Mouse (Mus musculus) neural tube, embryonic 15.5 days (tissue): ENCODE data around the gene Ppa2. TPM values are rescaled to one million over a fixed set of nuclear protein-coding genes. Genes with fewer than 3 reads are reported as not detected.

ENCODE experiments used
- ATAC-seq: fragments of 200-750 bp; cut with Nextera tagmentation; 2 replicates; pipeline ENCODE4 v1.8.0; 2017; ENCODE audit warnings: mild to moderate bottlenecking, moderate TSS enrichment, moderate library complexity; ENCODE audit not compliant: low FRiP score
- H3K27ac ChIP-seq: fragments of 300-500 bp; sonication (generic); replicated peaks from 2 replicates; pipeline ENCODE4 v1.5.1; 2015; ENCODE audit warnings: mild to moderate bottlenecking, inconsistent platforms
- H3K27me3 ChIP-seq: fragments of 300-500 bp; sonication (generic); replicated peaks from 2 replicates; pipeline ENCODE4 v1.6.1; 2015; ENCODE audit warnings: inconsistent platforms
- H3K36me3 ChIP-seq: fragments of 300-500 bp; sonication (generic); 2 replicates; pipeline ENCODE4 v1.6.1; 2015; ENCODE audit warnings: inconsistent platforms
- H3K4me1 ChIP-seq: fragments of 300-500 bp; sonication (generic); 2 replicates; pipeline ENCODE4 v1.6.1; 2015; ENCODE audit warnings: inconsistent platforms
- H3K4me2 ChIP-seq: fragments of 300-500 bp; sonication (generic); 2 replicates; pipeline ENCODE4 v1.6.1; 2015; ENCODE audit warnings: inconsistent platforms, mild to moderate bottlenecking, moderate library complexity
- H3K4me3 ChIP-seq: fragments of 300-500 bp; sonication (generic); replicated peaks from 2 replicates; pipeline ENCODE4 v1.5.1; 2015; ENCODE audit warnings: mild to moderate bottlenecking, inconsistent platforms
- H3K9ac ChIP-seq: fragments of 300-500 bp; sonication (generic); replicated peaks from 2 replicates; pipeline ENCODE4 v1.6.1; 2015; ENCODE audit warnings: mild to moderate bottlenecking, inconsistent platforms
- H3K9me3 ChIP-seq: fragments of 300-500 bp; sonication (generic); replicated peaks from 2 replicates; pipeline ENCODE4 v1.6.1; 2016; ENCODE audit warnings: inconsistent platforms
- WGBS: fragments of 180-500 bp; shearing (Covaris S2); methylation state at CpG from one replicate; pipeline ENCODE4 v1.1.7; 2015; ENCODE audit warnings: mixed read lengths; 5-methylcytosine and 5-hydroxymethylcytosine counted together
- polyA plus RNA-seq: library from polyadenylated mRNA; unstranded; fragments of >200 nt; fragmentation: Nextera tagmentation; extraction: Ambion mirVana; gene quantifications from 2 replicates; pipeline ENCODE4 v1.2.1, GENCODE M21; 2015

Ppa2 gene
- polyA plus RNA-seq, result 79.4 and 93.9 TPM in 2 replicates

DNA sequence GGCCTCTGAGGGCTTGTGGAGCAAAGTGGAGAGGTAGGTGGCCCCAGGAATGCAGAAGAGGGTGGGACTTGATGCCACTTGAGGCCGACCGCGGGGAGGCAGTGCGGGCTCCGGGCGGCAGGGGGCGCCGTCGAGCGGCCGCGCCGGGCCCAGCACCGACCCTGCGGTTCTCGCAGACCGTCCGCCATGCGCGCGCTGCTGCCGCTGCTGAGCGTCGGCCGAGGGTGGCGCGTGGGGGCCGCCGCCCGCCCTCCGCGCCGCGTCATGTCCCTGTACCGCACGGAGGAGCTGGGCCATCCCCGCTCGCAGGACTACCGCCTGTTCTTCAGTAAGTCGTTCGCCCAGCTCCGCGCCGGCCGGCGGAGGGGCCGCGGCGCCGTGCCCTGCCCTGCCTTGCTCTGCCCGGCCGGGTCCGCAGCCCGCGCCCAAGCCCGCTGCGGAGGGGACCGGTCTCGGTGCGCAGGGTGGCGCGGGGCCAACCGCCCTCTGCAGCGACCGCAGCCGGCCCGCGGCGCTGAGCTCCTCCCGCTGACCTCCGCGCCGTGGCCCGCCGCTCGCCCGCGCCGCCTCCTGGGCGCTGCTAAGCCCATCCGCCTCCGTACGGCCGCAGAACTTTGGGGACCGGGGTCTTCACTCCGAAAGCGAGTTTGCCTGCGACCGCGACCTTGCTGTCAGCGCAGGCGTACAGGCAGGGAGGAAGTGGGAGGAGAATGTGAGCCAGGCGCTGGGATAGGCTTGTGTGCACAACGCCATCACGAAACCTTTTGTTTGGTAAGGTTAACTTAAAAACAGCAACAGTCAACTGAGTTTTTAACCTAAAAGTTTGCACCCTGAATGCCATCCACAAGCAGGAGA is at the start of gene Ppa2:
Ppa2 (plus strand) TSS at position 157 of the 855 bp plus-strand sequence.
- Histone ChIP-seq H3K4me3 (peak within 1 kb of the TSS; percentile 63), H3K4me2 (peak within 1 kb of the TSS; percentile 70)
- WGBS, result under 1% methylated on average over 95 of the region's 95 CpGs

DNA sequence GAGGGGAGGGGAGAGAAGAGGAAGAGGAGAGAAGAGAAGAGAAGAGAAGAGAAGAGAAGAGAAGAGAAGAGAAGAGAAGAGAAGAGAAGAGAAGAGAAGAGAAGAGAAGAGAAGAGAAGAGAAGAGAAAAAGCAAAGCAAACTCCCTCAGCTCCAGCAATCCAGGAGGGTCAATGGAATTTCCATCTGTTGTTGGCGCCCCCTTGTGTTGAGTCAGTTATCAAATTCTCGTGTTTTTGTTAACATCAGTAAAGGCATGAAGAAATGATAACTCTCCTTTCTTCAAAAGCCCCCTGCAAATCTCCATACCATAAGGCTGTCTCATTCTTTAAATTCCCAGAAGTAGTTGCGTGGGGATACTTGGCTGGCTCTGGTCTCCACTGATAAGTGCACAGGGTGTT is 38.0 kb upstream of the Ppa2 start:
- Histone ChIP-seq H3K36me3 (no peaks in the 10 kb centered on the region), H3K27ac (no peak overlapping the region), H3K4me3 (no peak overlapping the region), H3K27me3 (no peaks in the 10 kb centered on the region), H3K4me1 (no peaks in the 10 kb centered on the region), H3K9me3 (no peaks in the 10 kb centered on the region), H3K9ac (no peak overlapping the region), H3K4me2 (no peak overlapping the region)
- 18% methylated on average over 3 of the region's 3 CpGs for WGBS
- ATAC-seq, result no peak

More for the DNA sequence above, at the start of gene Ppa2:
- no peaks in the 10 kb centered on the region for H3K36me3 ChIP-seq
- ATAC-seq, result peak; percentile 96
- peaks cover 18% of the 10 kb centered on the region for H3K4me1 ChIP-seq
- H3K27ac ChIP-seq, result peak within 1 kb of the TSS; percentile 98
- H3K9ac ChIP-seq, result peak within 1 kb of the TSS; percentile 91
- H3K27me3 ChIP-seq, result no peaks in the 10 kb centered on the region
- no peaks in the 10 kb centered on the region for H3K9me3 ChIP-seq

- Histone ChIP-seq H3K4me2 (no peak overlapping the region), H3K9me3 (no peaks in the 10 kb centered on the region), H3K4me1 (no peaks in the 10 kb centered on the region), H3K36me3 (no peaks in the 10 kb centered on the region), H3K27me3 (no peaks in the 10 kb centered on the region), H3K4me3 (no peak overlapping the region), H3K9ac (no peak overlapping the region), H3K27ac (no peak overlapping the region)
- ATAC-seq, result no peak
- 76% methylated on average over 5 of the region's 5 CpGs for WGBS
These were observed 25.3 kb upstream of the Ppa2 start for GRCm38 (mm10) chr3:133284587-133284986.

GRCm38 (mm10) chr3:133288795-133289194 is 21.1 kb upstream of the Ppa2 start:
- Histone ChIP-seq H3K36me3 (no peaks in the 10 kb centered on the region), H3K4me3 (no peak overlapping the region), H3K4me1 (no peaks in the 10 kb centered on the region), H3K27me3 (no peaks in the 10 kb centered on the region), H3K9me3 (no peaks in the 10 kb centered on the region), H3K27ac (no peak overlapping the region), H3K4me2 (no peak overlapping the region), H3K9ac (no peak overlapping the region)
- 97% methylated on average over 2 of the region's 2 CpGs for WGBS
- ATAC-seq, result no peak

- H3K27me3 ChIP-seq, result no peaks in the 10 kb centered on the region
- H3K9me3 ChIP-seq, result no peaks in the 10 kb centered on the region
- H3K4me1 ChIP-seq, result no peaks in the 10 kb centered on the region
- no peak for ATAC-seq
- H3K4me2 ChIP-seq, result no peak overlapping the region
- no peaks in the 10 kb centered on the region for H3K36me3 ChIP-seq
- WGBS, result 84% methylated on average over 3 of the region's 3 CpGs
- no peak overlapping the region for H3K4me3 ChIP-seq
- no peak overlapping the region for H3K27ac ChIP-seq
- no peak overlapping the region for H3K9ac ChIP-seq
These were observed 5.6 kb upstream of the Ppa2 start for GRCm38 (mm10) chr3:133304328-133304727.

DNA sequence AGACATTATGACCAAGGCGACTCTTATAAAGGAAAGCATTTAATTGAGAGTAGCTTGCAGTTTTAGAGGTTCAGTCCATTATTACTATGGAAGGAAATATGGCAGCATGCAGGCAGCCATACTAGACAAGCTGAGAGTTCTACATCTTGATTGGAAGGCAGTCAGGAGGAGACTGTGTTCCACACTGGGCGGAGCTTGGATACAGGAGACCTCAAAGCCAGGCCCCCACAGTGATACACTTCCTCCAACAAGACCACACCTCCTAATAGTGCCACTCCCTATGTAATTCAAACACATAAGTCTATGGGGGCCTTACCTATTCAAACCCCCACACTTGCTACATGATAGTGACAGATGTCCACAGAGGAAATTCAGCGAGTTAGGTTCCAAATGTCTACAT is 1.5 kb upstream of the Ppa2 start:
- WGBS, result 98% methylated on average over 3 of the region's 3 CpGs
- Histone ChIP-seq H3K27me3 (no peaks in the 10 kb centered on the region), H3K27ac (no peak overlapping the region), H3K9ac (no peak overlapping the region), H3K4me1 (peaks cover 18% of the 10 kb centered on the region), H3K4me3 (no peak overlapping the region), H3K4me2 (no peak overlapping the region), H3K9me3 (no peaks in the 10 kb centered on the region), H3K36me3 (no peaks in the 10 kb centered on the region)
- no peak for ATAC-seq

- no peak overlapping the region for H3K9ac ChIP-seq
- WGBS, result 92% methylated on average over 7 of the region's 7 CpGs
- no peaks in the 10 kb centered on the region for H3K9me3 ChIP-seq
- ATAC-seq, result no peak
- peak overlapping the region; percentile 63; the same call in 1 of the 2 replicates for H3K4me3 ChIP-seq
- no peaks in the 10 kb centered on the region for H3K36me3 ChIP-seq
- H3K27ac ChIP-seq, result peak overlapping the region; percentile 98
- peaks cover 18% of the 10 kb centered on the region for H3K4me1 ChIP-seq
- H3K4me2 ChIP-seq, result peak overlapping the region; percentile 70
- H3K27me3 ChIP-seq, result no peaks in the 10 kb centered on the region
These were observed 551 bp upstream of the Ppa2 start for GRCm38 (mm10) chr3:133309359-133309758.

DNA sequence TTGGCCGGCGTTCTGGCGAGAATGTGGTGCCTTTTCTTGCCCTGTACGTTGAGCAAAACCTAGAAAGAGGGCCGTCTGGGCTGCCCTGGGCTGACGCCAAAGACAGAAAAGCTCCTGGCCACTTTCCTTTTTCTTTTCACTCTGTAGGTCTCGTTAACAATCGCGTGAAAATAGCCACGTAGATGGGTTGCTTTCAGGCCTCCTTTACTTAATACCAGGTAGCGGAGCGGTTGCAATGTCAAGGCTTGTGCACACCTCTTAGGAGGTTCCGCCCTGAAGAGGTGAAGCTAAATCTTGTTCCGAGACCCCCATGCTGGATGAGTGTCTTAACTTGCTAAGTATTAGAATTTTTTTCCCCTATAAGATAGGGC is 884 bp downstream of the Ppa2 start:
- WGBS, result 18% methylated on average over 14 of the region's 14 CpGs
- Histone ChIP-seq H3K4me3 (peak overlapping the region; percentile 63), H3K27me3 (no peaks in the 10 kb centered on the region), H3K9ac (peak overlapping the region; percentile 91), H3K4me1 (peaks cover 18% of the 10 kb centered on the region), H3K4me2 (peak overlapping the region; percentile 70), H3K27ac (peak overlapping the region; percentile 98), H3K36me3 (no peaks in the 10 kb centered on the region), H3K9me3 (no peaks in the 10 kb centered on the region)
- peak; percentile 22 for ATAC-seq

DNA sequence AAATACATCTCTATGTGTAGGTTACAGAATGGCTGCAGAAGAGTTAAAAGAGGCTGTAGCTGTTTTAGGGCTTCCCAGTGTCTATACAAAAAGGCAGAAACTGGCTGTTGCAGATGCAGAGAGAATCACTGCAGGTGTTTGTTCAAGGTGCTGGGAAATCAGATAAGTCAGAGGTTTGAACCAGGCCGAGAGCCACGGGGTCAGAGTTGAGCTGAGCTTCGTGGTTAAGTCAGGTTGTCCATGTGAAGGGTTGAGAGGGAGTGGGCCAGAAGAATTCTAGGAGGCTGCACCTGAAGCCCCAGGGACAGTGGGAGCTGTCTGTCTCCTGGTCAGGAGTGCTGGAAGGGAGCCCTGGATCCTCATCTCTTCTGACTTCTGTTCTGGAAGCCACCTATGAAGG is 2.4 kb downstream of the Ppa2 start:
- no peaks in the 10 kb centered on the region for H3K36me3 ChIP-seq
- no peaks in the 10 kb centered on the region for H3K9me3 ChIP-seq
- ATAC-seq, result no peak
- H3K4me2 ChIP-seq, result no peak overlapping the region
- peaks cover 18% of the 10 kb centered on the region for H3K4me1 ChIP-seq
- no peak overlapping the region for H3K4me3 ChIP-seq
- H3K9ac ChIP-seq, result no peak overlapping the region
- no peak overlapping the region for H3K27ac ChIP-seq
- no peaks in the 10 kb centered on the region for H3K27me3 ChIP-seq
- whole genome bisulfite sequencing, result 90% methylated on average over 3 of the region's 3 CpGs

- no peak overlapping the region for H3K4me3 ChIP-seq
- no peak overlapping the region for H3K27ac ChIP-seq
- no peak for ATAC-seq
- no peaks in the 10 kb centered on the region for H3K27me3 ChIP-seq
- peaks cover 18% of the 10 kb centered on the region for H3K4me1 ChIP-seq
- no peaks in the 10 kb centered on the region for H3K9me3 ChIP-seq
- H3K36me3 ChIP-seq, result no peaks in the 10 kb centered on the region
- WGBS, result 72% methylated on average over 6 of the region's 6 CpGs
- no peak overlapping the region for H3K9ac ChIP-seq
- no peak overlapping the region for H3K4me2 ChIP-seq
These were observed 2.9 kb downstream of the Ppa2 start for GRCm38 (mm10) chr3:133312850-133313249.

DNA sequence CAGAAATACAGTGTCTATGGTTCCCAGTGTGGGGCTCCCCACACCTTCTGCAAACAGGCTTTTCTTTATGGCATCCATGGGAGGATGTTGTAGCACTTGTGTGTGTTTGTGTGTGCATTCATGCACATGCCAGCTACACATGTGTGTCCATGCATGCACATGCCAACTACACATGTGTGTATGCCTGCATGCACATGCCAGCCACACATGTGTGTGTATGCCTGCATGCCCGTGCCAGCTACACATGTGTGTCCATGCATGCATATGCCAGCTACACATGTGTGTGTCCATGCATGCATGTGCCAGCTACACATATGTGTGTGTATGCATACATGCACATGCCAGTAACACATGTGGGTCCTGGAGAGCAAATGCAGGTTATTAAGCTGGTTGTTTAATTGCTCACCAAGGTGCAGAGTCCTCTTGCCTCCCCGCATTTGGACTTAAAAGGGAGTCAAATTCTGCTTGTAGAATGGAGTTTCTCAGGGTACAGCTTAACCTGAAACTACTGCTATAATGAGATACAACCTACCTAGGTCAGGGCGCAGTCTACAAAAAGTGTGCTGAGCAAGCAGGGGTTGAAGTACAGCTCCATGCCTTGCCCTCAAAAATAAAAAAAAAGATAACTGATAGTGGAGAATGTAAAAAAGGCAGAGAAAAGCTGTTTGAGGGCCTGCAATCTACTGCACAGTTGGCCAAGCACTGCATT is 3.7 kb downstream of the Ppa2 start:
- H3K9me3 ChIP-seq, result no peaks in the 10 kb centered on the region
- H3K36me3 ChIP-seq, result no peaks in the 10 kb centered on the region
- WGBS, result 93% methylated on average over 3 of the region's 3 CpGs
- no peak for ATAC-seq
- H3K4me2 ChIP-seq, result no peak overlapping the region
- peaks cover 18% of the 10 kb centered on the region for H3K4me1 ChIP-seq
- H3K27me3 ChIP-seq, result no peaks in the 10 kb centered on the region
- H3K27ac ChIP-seq, result no peak overlapping the region
- no peak overlapping the region for H3K9ac ChIP-seq
- H3K4me3 ChIP-seq, result no peak overlapping the region

DNA sequence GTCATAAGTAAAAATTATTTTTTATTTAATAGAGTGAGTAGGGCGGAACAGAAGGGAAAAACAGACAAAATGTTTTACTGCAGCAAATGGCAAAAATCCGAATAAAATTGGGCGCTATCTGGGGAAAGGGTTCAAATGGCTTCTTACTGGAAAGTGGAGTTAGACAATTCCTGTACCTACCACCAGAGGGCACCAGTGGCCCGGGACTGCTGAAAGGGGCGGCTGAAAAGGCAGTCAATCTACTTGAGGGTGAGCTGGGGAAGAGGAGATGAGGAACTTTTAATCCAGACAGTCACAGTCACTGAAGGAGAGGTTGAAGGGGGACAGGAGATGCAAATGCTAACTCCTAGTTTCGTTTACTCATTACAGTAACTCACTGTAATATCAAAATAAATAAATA is 4.6 kb downstream of the Ppa2 start:
- Histone ChIP-seq H3K9ac (no peak overlapping the region), H3K4me3 (no peak overlapping the region), H3K27me3 (no peaks in the 10 kb centered on the region), H3K4me1 (peaks cover 18% of the 10 kb centered on the region), H3K36me3 (no peaks in the 10 kb centered on the region), H3K9me3 (no peaks in the 10 kb centered on the region), H3K4me2 (no peak overlapping the region), H3K27ac (no peak overlapping the region)
- 46% methylated on average over 6 of the region's 6 CpGs for WGBS
- ATAC-seq, result no peak
